Mouse (Mus musculus) liver, adult (tissue): ENCODE measurements around the gene Gabpb2.

Source experiments
- GATA4 ChIP-seq: IDR thresholded peaks from 2 replicates; pipeline ENCODE4 v1.6.1; 2014; ENCODE audit warnings: mild to moderate bottlenecking, low read length; ENCODE audit not compliant: insufficient replicate concordance

Gene Gabpb2

GRCm38 (mm10) chr3:95159987-95160963 lies 57.4 kb downstream of the Gabpb2 start, which contains the start of gene Sema6c:
Gene Sema6c (plus strand): TSS chr3:95160457.
- TF ChIP-seq GATA4: no peak

GRCm38 (mm10) chr3:95159511-95159986 lies 58.2 kb downstream of the Gabpb2 start:
- TF ChIP-seq GATA4: no peak

- no peak for TF ChIP-seq GATA4
Observed at GRCm38 (mm10) chr3:95153874-95154273, 63.8 kb downstream of the Gabpb2 start.

GRCm38 (mm10) chr3:95147924-95148323 lies 69.8 kb downstream of the Gabpb2 start:
- TF ChIP-seq GATA4: no peak

GRCm38 (mm10) chr3:95142617-95143011 lies 75.1 kb downstream of the Gabpb2 start:
- TF ChIP-seq GATA4: no peak

- TF ChIP-seq GATA4: no peak
Observed at GRCm38 (mm10) chr3:95141952-95142616, 75.6 kb downstream of the Gabpb2 start, which contains the start of gene Tnfaip8l2. Gene Tnfaip8l2 (minus strand): TSS chr3:95142360.

- no peak for TF ChIP-seq GATA4
Observed at GRCm38 (mm10) chr3:95141474-95141873, 76.2 kb downstream of the Gabpb2 start.

GRCm38 (mm10) chr3:95140795-95141194 lies 76.9 kb downstream of the Gabpb2 start:
- no peak for TF ChIP-seq GATA4

GRCm38 (mm10) chr3:95140289-95140595 lies 77.5 kb downstream of the Gabpb2 start:
- no peak for TF ChIP-seq GATA4

- no peak for TF ChIP-seq GATA4
Observed at GRCm38 (mm10) chr3:95139586-95140288, 78.0 kb downstream of the Gabpb2 start.

- TF ChIP-seq GATA4: no peak
Observed at GRCm38 (mm10) chr3:95136336-95136735, 81.4 kb downstream of the Gabpb2 start.

- no peak for TF ChIP-seq GATA4
Observed at GRCm38 (mm10) chr3:95135433-95136052, 82.2 kb downstream of the Gabpb2 start.

GRCm38 (mm10) chr3:95135023-95135422 lies 82.7 kb downstream of the Gabpb2 start:
- TF ChIP-seq GATA4: no peak

- TF ChIP-seq GATA4: no peak; the same call in 1 of the 2 replicates
Observed at GRCm38 (mm10) chr3:95133680-95134101, 84.0 kb downstream of the Gabpb2 start, which contains the start of the genes Scnm1 and Lysmd1. Gene Scnm1 (minus strand): TSS chr3:95134011. Gene Lysmd1 (plus strand): TSS chr3:95134088.

GRCm38 (mm10) chr3:95133176-95133575 lies 84.5 kb downstream of the Gabpb2 start:
- no peak for TF ChIP-seq GATA4
